Mouse (Mus musculus) heart, adult 9 months (tissue): ENCODE data around the gene Olfr1240.

Source experiments
- DNase-seq, 2 experiments: peaks; one replicate each; pipeline ENCODE4 v3.0.0; 2022; ENCODE audit warnings: low spot score in 2 of 2

Olfr1240 gene

DNA sequence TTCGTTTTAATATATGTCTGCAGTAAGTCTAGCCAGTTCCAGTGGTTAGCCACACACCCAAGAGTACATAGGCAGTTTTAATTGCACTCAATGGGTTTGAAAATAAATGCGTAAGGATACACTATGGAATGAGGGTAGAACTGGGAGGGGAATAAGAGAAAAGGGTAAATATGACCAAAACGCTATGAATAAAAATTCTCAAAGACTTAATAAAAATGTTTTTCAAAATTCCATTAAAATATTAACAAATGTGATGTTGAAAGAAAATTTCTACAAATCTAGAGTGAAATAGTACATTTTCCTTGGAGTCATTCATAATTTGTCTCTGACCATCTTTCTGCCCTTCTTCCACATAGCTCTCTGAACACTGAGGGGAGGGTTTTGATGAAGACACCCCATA, at the start of gene Olfr1240:
Olfr1240 (minus strand) TSS at position 101 of the 400 bp plus-strand sequence.
- DNase-seq: no peak

DNA sequence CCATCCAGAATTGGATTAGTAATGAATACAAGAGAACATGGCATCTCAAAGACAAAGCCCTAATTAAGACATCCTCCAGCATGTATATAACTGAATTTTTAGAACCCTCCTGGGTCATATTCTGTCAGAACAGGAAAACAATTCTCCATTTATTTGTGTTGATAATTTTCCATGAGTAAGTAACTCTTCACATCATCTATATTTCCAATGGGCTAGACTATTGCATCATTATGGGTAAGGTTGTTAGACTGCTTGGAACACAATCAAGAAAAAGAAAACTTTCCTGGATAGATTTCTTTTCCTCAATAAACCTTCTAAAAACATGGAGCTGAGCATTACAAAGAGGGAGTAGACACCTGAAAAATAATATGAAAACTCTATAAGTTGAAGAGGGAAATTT, 44.2 kb upstream of the Olfr1240 start, which contains the start of gene Olfr1241:
Olfr1241 (minus strand) TSS at position 101 of the 400 bp plus-strand sequence.
- DNase-seq: no peak

DNA sequence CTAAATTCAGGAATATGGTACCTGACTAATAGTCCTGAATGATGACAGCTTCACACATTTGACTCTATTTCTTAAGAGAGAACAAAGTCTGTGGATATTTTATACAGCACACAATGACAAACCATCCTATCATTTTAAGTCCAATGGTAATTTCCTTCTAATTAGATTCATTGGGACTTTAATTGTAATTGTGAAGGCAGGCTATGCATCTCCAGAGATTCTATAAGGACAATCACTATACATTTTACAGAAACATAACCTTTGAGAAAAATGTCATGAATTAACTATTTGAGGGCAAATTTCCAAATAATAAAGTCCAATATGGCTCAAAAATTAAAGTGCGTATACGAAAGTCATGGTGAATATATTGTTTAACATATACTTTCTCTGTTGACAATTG, 22.5 kb downstream of the Olfr1240 start, which contains the start of gene Olfr1239:
Olfr1239 (minus strand) TSS at position 101 of the 400 bp plus-strand sequence.
- no peak for DNase-seq

DNA sequence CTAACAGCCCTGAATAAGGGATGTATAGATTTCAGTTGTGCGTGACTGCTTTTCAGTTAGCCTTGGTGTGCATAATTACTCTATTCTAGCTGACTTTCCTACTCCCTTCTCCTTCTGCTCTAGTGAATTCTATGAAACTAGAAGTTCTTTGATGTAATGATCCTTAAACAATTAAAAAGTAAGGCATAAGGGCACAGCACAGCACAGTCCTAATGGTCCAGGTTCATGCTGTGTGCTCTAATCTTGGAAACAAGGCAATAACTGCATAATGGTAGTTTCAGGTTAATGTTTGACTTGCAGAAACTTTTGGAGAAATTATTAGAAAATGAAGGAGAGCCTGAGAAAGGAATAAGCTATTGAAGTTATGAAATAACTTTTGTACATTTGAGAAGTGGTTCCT, 28.2 kb downstream of the Olfr1240 start:
- DNase-seq: no peak

DNA sequence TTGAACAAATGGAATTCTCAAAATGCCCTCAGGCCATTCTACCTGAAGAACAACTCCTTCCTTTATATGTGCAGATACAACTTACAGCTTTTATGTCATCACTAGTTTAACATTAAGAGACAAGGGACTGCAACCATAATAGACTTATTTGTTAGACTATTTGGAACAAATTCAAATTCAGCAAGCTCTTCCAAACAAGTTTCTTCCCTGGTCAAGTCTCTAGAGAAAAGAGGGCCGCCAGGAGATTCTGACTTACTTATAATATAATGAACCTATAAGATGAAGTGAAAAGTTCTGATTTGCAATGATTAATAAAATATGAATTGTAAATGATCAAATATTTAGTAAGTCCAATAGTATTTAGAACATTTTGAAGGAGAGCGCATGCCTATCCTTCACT, 33.2 kb downstream of the Olfr1240 start, which contains the start of gene Olfr1238:
Olfr1238 (minus strand) TSS at position 101 of the 400 bp plus-strand sequence.
- DNase-seq: no peak

DNA sequence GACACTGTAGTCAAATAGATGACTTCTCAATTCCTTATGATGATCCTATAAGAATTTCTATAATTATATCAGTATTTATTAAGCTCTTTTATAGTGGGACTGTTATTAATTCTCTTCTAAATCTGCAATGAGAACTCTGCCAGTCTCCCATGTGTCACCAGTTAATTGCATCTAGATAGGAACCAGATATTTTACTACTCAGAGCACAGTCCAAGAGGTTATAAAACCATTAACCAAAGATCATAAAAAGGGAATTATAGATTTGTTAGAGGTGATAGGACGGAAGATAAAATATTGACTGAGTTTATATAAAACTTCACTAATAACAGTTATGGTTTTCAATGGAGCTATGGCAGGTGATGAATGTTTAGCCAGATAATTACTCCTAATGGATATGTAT, 41.9 kb downstream of the Olfr1240 start:
- no peak for DNase-seq
